ENCODE assay signal across 8 mouse cellular contexts in the genomic region with DNA sequence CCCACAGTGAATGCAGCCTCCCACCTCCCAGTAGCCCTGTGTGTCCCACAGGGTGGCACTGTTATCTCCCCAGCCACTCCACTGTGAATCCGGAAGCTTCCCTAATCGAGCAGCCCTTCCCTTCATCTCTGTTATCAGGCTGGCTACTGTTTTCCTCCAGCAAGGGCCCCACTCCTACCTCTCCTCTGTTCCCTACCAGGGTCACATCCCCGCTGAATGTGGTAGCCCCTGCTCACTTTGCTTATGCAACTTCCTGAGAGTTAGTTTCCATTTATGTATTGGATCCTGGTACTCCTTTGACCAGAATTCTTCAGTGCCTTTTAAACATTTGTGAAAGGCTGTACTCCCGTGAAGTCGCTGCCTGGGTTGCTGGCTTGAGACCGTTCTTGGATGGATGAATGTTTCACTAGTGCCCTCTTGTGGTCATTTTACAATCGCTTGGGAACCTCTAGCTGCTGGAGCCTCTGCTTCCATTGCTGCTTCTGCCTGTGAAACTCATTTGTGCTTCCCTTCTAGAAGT. TPM values are rescaled to one million over a fixed set of nuclear protein-coding genes. Genes with fewer than 3 reads are reported as not detected.
DNase-seq lines count a peak whose midpoint lies in the region; ATAC-seq lines count a peak whose summit lies in the region.

No protein-coding gene starts in this region.

- 3% methylated on average over 7 of the region's 7 CpGs for WGBS in forebrain, embryonic 14.5 days
- WGBS in liver, embryonic 16.5 days (ENCODE audit: insufficient replicate concordance), result under 1% methylated on average over 7 of the region's 7 CpGs
- whole genome bisulfite sequencing in neural tube, embryonic 14.5 days, result 5% methylated on average over 7 of the region's 7 CpGs

- no peak overlapping the region for H3K4me3 ChIP-seq in forebrain, embryonic 14.5 days (ENCODE audit: low read depth, low read length)
- peak overlapping the region; percentile 37 for H3K4me3 ChIP-seq in liver, embryonic 16.5 days (ENCODE audit: low read depth, low read length)
- H3K4me3 ChIP-seq in neural tube, embryonic 14.5 days (ENCODE audit: low read depth, low read length), result no peak overlapping the region

- no peak overlapping the region for H3K27ac ChIP-seq in forebrain, embryonic 14.5 days (ENCODE audit: low read depth, low read length)
- no peak overlapping the region for H3K27ac ChIP-seq in liver, embryonic 16.5 days (ENCODE audit: low read length)
- H3K27ac ChIP-seq in neural tube, embryonic 14.5 days (ENCODE audit: low read depth, low read length), result no peak overlapping the region

- no peaks in the 10 kb centered on the region for H3K9me3 ChIP-seq in forebrain, embryonic 14.5 days (replicated peaks; ENCODE audit: control insufficient read depth, low read length)
- H3K9me3 ChIP-seq in liver, embryonic 16.5 days (replicated peaks; ENCODE audit: control insufficient read depth, low read length), result no peaks in the 10 kb centered on the region
- H3K9me3 ChIP-seq in neural tube, embryonic 14.5 days (ENCODE audit: control insufficient read depth, low read length), result no peaks in the 10 kb centered on the region

- H3K9ac ChIP-seq in forebrain, embryonic 14.5 days (ENCODE audit: low read length), result no peak overlapping the region
- H3K9ac ChIP-seq in liver, embryonic 16.5 days (ENCODE audit: low read depth, low read length), result 0 out of 2 replicates have a peak overlapping the region, but pooled peaks have one; percentile 31
- no peak overlapping the region for H3K9ac ChIP-seq in neural tube, embryonic 14.5 days (replicated peaks; ENCODE audit: low read depth, low read length)

- DNase-seq in MEL-GATA-1-ER (ENCODE audit: extremely low read depth, low read depth), result peak; percentile 92
- peak; percentile 68 for DNase-seq in cerebellum, adult 11 months
- peak; percentile 93 for DNase-seq in forebrain, embryonic 14.5 days (ENCODE audit: low spot score)
- peak; percentile 43 to 58 for DNase-seq in heart, postnatal 36 days
- DNase-seq in layer of hippocampus, adult 11-12 months (ENCODE audit: low spot score), result peak; percentile 82
- DNase-seq in thymus, postnatal 0 days (ENCODE audit: low spot score), result peak; percentile 75

- intact Hi-C loops in heart, postnatal 36 days (cut with DNase I), result loop anchor here (1.0 to 5.0 kb wide), 3 partner anchors 76 to 404 kb away; no protein-coding TSS in a partner anchor

- no peaks in the 10 kb centered on the region for H3K4me1 ChIP-seq in forebrain, embryonic 14.5 days (ENCODE audit: control insufficient read depth, insufficient read depth, low read length)
- peaks cover 23% of the 10 kb centered on the region for H3K4me1 ChIP-seq in liver, embryonic 16.5 days (ENCODE audit: control insufficient read depth, low read depth, low read length)
- H3K4me1 ChIP-seq in neural tube, embryonic 14.5 days (ENCODE audit: control insufficient read depth, insufficient read depth, low read length), result no peaks in the 10 kb centered on the region

- H3K36me3 ChIP-seq in forebrain, embryonic 14.5 days (ENCODE audit: control insufficient read depth, insufficient read depth, low read length), result no peaks in the 10 kb centered on the region
- H3K36me3 ChIP-seq in liver, embryonic 16.5 days (ENCODE audit: control insufficient read depth, insufficient read depth), result no peaks in the 10 kb centered on the region
- H3K36me3 ChIP-seq in neural tube, embryonic 14.5 days (ENCODE audit: control insufficient read depth, insufficient read depth, low read length), result no peaks in the 10 kb centered on the region

- no peak overlapping the region for H3K4me2 ChIP-seq in forebrain, embryonic 14.5 days (ENCODE audit: low read length)
- peak overlapping the region; percentile 64 for H3K4me2 ChIP-seq in liver, embryonic 16.5 days (ENCODE audit: low read depth, low read length)
- peak overlapping the region; percentile 34 for H3K4me2 ChIP-seq in neural tube, embryonic 14.5 days (ENCODE audit: low read depth, low read length)

- ATAC-seq in forebrain, embryonic 14.5 days, result peak; percentile 94
- peak; percentile 88 for ATAC-seq in liver, embryonic 16.5 days (ENCODE audit: low read depth)
- ATAC-seq in neural tube, embryonic 14.5 days (ENCODE audit: low read depth), result peak; percentile 93

- H3K27me3 ChIP-seq in forebrain, embryonic 14.5 days (replicated peaks; ENCODE audit: control insufficient read depth, insufficient read depth, low read length), result no peaks in the 10 kb centered on the region
- no peaks in the 10 kb centered on the region for H3K27me3 ChIP-seq in liver, embryonic 16.5 days (ENCODE audit: control insufficient read depth, insufficient read depth, low read depth, low read length)
- no peaks in the 10 kb centered on the region for H3K27me3 ChIP-seq in neural tube, embryonic 14.5 days (ENCODE audit: control insufficient read depth, insufficient read depth, low read length)

RNA-seq across cellular contexts. Expression of gene Gpr171, which starts 42.5 kb away (rescaled TPM):
- 0.18 and 0.25 TPM in 2 replicates for polyA plus RNA-seq in forebrain, embryonic 14.5 days (2014; fragmentation: Nextera tagmentation; extraction: Ambion mirVana)
- under 1 TPM in 1 of 2 experiments, not detected in 1; 0.11 TPM for total RNA-seq in heart, postnatal 36 days (2021)
- polyA plus RNA-seq in liver, embryonic 16.5 days (2015; fragmentation: Nextera tagmentation; extraction: Ambion mirVana), result 0.73 and 0.84 TPM in 2 replicates
- 1.8 and 2.0 TPM in 2 replicates for polyA plus RNA-seq in neural tube, embryonic 14.5 days (2014; fragmentation: Nextera tagmentation; extraction: Ambion mirVana)
- 26.4 and 27.8 TPM in 2 replicates for polyA plus RNA-seq in thymus, postnatal 0 days (2015; fragmentation: Nextera tagmentation; extraction: Ambion mirVana)

RNA-seq across cellular contexts. Expression of gene Med12l, which starts 53.5 kb away (rescaled TPM):
- polyA plus RNA-seq in forebrain, embryonic 14.5 days (2014; fragmentation: Nextera tagmentation; extraction: Ambion mirVana), result 2.3 and 4.6 TPM in 2 replicates
- total RNA-seq in heart, postnatal 36 days (2021), result 1 to 10 TPM; 6.2 to 6.6 TPM
- 0.37 and 0.73 TPM in 2 replicates for polyA plus RNA-seq in liver, embryonic 16.5 days (2015; fragmentation: Nextera tagmentation; extraction: Ambion mirVana)
- polyA plus RNA-seq in neural tube, embryonic 14.5 days (2014; fragmentation: Nextera tagmentation; extraction: Ambion mirVana), result 9.3 and 9.9 TPM in 2 replicates
- 0.53 and 0.57 TPM in 2 replicates for polyA plus RNA-seq in thymus, postnatal 0 days (2015; fragmentation: Nextera tagmentation; extraction: Ambion mirVana)
